Mouse (Mus musculus): ENCODE measurements at regions not wholly inside any gene's neighbourhood (a gene's known extent, or its start where the extent isn't known, plus 50 kb on each side); places are given as distances from the start of the nearest gene placed in this dataset.

- no peak for TF ChIP-seq CTCF (IDR thresholded peaks at IDR 0.05; ENCODE audit: borderline replicate concordance, control insufficient read depth, extremely low read depth, insufficient read depth, low read length, poor library complexity)
- no peak for TF ChIP-seq POLR2A (IDR thresholded peaks at IDR 0.05; ENCODE audit: control insufficient read depth, extremely low read depth, insufficient read depth, low read length, poor library complexity)
These were observed 50.2 kb upstream of the Prdm11 start for GRCm38 (mm10) chr2:93096078-93096729.

Measured in thymus, adult 2 months (tissue).